Mouse (Mus musculus): ENCODE results near the gene Map7d3. TPM values are rescaled to one million over a fixed set of nuclear protein-coding genes. Genes with fewer than 3 reads are reported as not detected.

The Map7d3 gene
- polyA plus RNA-seq (2012; rRNA removed): 0.02 and 0.10 TPM in 2 replicates

DNA sequence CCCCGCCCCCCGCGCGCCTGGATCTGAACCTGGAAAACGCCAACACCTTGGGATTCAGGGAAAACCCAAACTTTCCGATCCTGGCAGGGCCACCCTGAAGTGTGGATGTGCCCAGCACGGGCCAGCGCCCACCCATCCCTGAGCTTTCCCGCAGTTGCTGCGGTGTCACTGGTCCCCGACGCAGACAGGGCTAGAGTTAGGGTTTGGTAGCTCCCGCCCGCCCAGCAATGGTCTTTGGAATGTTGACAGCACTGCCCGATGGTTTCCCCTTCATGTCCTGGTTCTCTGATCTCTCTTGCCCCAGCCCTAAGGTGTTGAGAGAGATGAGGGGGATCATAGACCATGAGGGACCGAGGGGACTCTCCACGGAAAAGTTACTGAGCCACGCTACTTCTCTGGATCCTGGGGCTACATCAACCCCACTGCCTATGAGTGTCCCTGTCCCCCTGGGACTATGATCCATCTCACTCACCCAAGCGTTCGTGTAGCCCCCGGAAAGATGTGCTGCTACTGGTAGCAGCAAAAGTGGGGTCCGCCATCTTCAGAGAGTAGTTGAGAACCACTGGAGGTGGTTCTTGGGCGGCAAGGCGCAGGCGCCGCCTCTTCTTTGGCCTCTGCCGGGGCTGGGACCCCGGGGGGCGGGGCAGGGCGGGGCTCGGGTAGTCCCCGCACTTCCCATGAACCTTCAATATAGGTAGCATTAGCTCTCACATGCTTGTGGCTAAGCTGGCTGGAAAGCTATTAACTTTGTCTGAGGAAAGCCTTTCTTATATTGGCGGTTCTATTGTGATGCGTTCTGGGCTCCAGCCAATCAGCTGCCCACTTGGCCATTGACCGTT lies at the start of gene Map7d3:
Map7d3 (minus strand) TSS at position 562 of the 839 bp plus-strand sequence.
- TF ChIP-seq POLR2A (IDR thresholded peaks at IDR 0.05; ENCODE audit: low read depth, low read length) (no peak), CTCF (conservative IDR thresholded peaks at IDR 0.05; ENCODE audit: insufficient read depth, insufficient read length, low read depth, low read length) (no peak)

DNA sequence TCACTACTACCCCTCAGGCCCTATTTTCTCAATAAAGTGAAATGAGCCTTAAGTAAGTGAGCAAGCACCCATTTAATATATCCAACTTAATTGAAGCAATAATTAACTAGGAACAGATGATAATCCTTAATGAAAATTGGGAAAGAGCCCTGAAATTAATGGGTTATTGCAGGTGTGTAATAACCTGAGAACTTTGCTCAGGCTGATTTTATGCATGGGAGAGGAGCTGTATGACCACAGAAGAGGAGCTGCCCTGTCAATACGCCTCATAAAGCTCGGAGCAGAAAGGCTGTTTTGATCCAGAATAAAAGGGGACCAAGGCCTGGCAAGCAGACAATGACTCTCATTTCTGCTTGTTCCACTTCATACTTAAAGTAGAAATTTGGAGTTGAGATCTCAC lies 47.7 kb upstream of the Map7d3 start, which contains the start of gene Adgrg4:
Adgrg4 (plus strand) TSS at position 301 of the 400 bp plus-strand sequence.
- Histone ChIP-seq H3K27me3 (replicated peaks; ENCODE audit: control insufficient read depth, insufficient read depth, low read length) (no peaks in the 10 kb centered on the region), H3K36me3 (ENCODE audit: control insufficient read depth, insufficient read depth, low read length) (no peaks in the 10 kb centered on the region), H3K4me3 (ENCODE audit: insufficient read depth, low read depth, low read length) (no peak within 1 kb of the TSS), H3K27ac (ENCODE audit: insufficient read depth, low read depth, low read length) (no peak within 1 kb of the TSS), H3K4me1 (ENCODE audit: control insufficient read depth, insufficient read depth, low read length) (no peaks in the 10 kb centered on the region)
- TF ChIP-seq POLR2A (IDR thresholded peaks at IDR 0.05; ENCODE audit: low read depth, low read length) (no peak), CTCF (conservative IDR thresholded peaks at IDR 0.05; ENCODE audit: insufficient read depth, insufficient read length, low read depth, low read length) (no peak)
- DNase-seq: no peak
- WGBS: 61% methylated on average over 2 of the region's 2 CpGs

More for the DNA sequence above, at the start of gene Map7d3:
- DNase-seq: peak; percentile 2
- WGBS: 4% methylated on average over 35 of the region's 35 CpGs
- H3K4me3 ChIP-seq (ENCODE audit: insufficient read depth, low read depth, low read length): peak within 1 kb of the TSS; percentile 80
- H3K27me3 ChIP-seq (replicated peaks; ENCODE audit: control insufficient read depth, insufficient read depth, low read length): no peaks in the 10 kb centered on the region
- H3K27ac ChIP-seq (ENCODE audit: insufficient read depth, low read depth, low read length): no peak within 1 kb of the TSS
- no peaks in the 10 kb centered on the region for H3K36me3 ChIP-seq (ENCODE audit: control insufficient read depth, insufficient read depth, low read length)
- no peaks in the 10 kb centered on the region for H3K4me1 ChIP-seq (ENCODE audit: control insufficient read depth, insufficient read depth, low read length)

DNA sequence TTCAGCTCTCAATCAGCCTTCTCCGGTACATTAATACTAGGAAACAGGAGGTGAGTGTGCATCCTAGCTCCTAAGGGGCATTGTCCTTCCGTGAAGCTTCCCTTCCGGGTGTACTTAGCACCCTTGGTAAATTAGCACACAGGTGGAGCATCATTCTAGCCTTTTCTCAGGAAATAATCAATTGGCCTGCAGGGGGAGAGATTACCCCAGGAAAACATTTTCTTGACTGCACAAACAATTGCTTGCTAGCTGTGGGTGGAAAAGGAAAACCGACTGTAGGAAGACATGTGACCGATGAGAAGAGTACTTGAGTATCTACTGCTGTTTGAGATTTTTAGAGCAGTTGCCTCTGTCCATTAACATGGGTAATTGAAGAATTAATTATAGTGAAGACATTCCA lies 19.1 kb upstream of the Map7d3 start:
- WGBS: 35% methylated on average over 5 of the region's 5 CpGs
- Histone ChIP-seq H3K27me3 (replicated peaks; ENCODE audit: control insufficient read depth, insufficient read depth, low read length) (no peaks in the 10 kb centered on the region), H3K27ac (ENCODE audit: insufficient read depth, low read depth, low read length) (no peak overlapping the region), H3K36me3 (ENCODE audit: control insufficient read depth, insufficient read depth, low read length) (no peaks in the 10 kb centered on the region), H3K4me3 (ENCODE audit: insufficient read depth, low read depth, low read length) (no peak overlapping the region), H3K4me1 (ENCODE audit: control insufficient read depth, insufficient read depth, low read length) (no peaks in the 10 kb centered on the region)
- no peak for DNase-seq
- TF ChIP-seq POLR2A (IDR thresholded peaks at IDR 0.05; ENCODE audit: low read depth, low read length): no peak
- no peak for TF ChIP-seq CTCF (conservative IDR thresholded peaks at IDR 0.05; ENCODE audit: insufficient read depth, insufficient read length, low read depth, low read length)

DNA sequence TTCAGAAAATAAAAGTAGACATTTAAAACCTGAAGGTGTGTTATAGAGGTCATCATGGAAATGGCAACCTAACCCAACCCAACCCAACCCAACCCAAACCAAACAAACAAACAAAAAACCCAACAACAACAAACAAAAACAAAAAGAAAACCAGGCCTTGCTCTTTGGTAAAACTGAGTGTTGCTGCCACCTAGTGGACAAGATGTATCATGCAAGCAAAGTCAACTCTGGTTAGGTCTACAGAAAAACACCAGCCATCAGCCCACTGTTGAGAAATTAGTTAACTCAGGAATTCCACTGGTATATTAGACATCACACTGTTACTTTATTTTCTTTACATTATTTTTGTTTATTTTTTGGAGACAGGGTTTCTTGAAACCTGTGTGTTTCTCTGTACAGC lies 17.2 kb upstream of the Map7d3 start:
- no peak overlapping the region for H3K27ac ChIP-seq (ENCODE audit: insufficient read depth, low read depth, low read length)
- no peaks in the 10 kb centered on the region for H3K36me3 ChIP-seq (ENCODE audit: control insufficient read depth, insufficient read depth, low read length)
- H3K27me3 ChIP-seq (replicated peaks; ENCODE audit: control insufficient read depth, insufficient read depth, low read length): no peaks in the 10 kb centered on the region
- DNase-seq: peak; percentile 32
- no peaks in the 10 kb centered on the region for H3K4me1 ChIP-seq (ENCODE audit: control insufficient read depth, insufficient read depth, low read length)
- H3K4me3 ChIP-seq (ENCODE audit: insufficient read depth, low read depth, low read length): no peak overlapping the region
- TF ChIP-seq POLR2A (IDR thresholded peaks at IDR 0.05; ENCODE audit: low read depth, low read length) (no peak), CTCF (conservative IDR thresholded peaks at IDR 0.05; ENCODE audit: insufficient read depth, insufficient read length, low read depth, low read length) (peak; percentile 26; the same call in 1 of the 2 replicates)

DNA sequence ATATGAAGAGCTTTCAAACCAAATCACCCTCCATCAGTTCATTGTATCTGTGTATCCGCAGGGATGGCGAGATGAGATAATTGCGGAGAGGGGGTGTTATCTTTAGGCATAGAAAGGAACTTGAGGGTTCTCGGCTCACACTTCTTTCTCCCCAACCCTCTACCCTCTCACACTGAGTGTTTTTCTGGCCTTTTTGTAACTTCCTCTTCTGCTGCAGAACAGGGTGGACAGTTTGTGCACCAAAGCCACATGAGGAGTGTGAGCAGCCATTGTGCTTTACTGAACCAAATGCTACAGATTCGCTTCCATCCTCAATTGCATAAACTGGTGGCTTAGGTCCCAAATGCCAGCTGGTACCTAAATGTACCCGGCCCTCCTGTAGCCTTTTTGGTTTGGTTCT lies 13.7 kb upstream of the Map7d3 start:
- Histone ChIP-seq H3K27ac (ENCODE audit: insufficient read depth, low read depth, low read length) (no peak overlapping the region), H3K4me1 (ENCODE audit: control insufficient read depth, insufficient read depth, low read length) (no peaks in the 10 kb centered on the region), H3K4me3 (ENCODE audit: insufficient read depth, low read depth, low read length) (no peak overlapping the region), H3K27me3 (replicated peaks; ENCODE audit: control insufficient read depth, insufficient read depth, low read length) (no peaks in the 10 kb centered on the region), H3K36me3 (ENCODE audit: control insufficient read depth, insufficient read depth, low read length) (no peaks in the 10 kb centered on the region)
- TF ChIP-seq CTCF (conservative IDR thresholded peaks at IDR 0.05; ENCODE audit: insufficient read depth, insufficient read length, low read depth, low read length): no peak
- 80% methylated on average over 6 of the region's 6 CpGs for WGBS
- no peak for DNase-seq

DNA sequence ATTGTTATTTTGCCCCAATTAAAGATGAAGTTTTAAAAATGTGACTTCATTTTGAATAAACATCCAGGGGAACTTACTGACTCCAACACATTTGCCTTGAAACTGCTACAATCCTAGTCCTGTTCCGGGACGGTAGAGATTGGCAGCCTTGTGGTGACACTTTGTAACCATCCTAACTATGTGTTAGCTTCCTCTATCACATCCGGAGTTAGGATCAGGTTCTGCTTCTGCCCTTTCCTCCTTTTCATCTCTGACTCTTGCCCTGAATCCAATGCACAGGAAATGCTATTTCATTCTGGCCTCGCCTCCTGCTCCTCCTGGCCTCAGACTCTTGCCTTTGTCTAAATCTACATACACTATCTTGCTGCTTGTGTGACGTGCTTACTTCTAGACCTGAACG lies 5.4 kb upstream of the Map7d3 start:
- Histone ChIP-seq H3K27ac (ENCODE audit: insufficient read depth, low read depth, low read length) (no peak overlapping the region), H3K27me3 (replicated peaks; ENCODE audit: control insufficient read depth, insufficient read depth, low read length) (no peaks in the 10 kb centered on the region), H3K36me3 (ENCODE audit: control insufficient read depth, insufficient read depth, low read length) (no peaks in the 10 kb centered on the region), H3K4me3 (ENCODE audit: insufficient read depth, low read depth, low read length) (no peak overlapping the region), H3K4me1 (ENCODE audit: control insufficient read depth, insufficient read depth, low read length) (no peaks in the 10 kb centered on the region)
- TF ChIP-seq CTCF (conservative IDR thresholded peaks at IDR 0.05; ENCODE audit: insufficient read depth, insufficient read length, low read depth, low read length) (no peak), POLR2A (IDR thresholded peaks at IDR 0.05; ENCODE audit: low read depth, low read length) (no peak)
- DNase-seq: no peak
- 67% methylated on average over 6 of the region's 6 CpGs for WGBS

DNA sequence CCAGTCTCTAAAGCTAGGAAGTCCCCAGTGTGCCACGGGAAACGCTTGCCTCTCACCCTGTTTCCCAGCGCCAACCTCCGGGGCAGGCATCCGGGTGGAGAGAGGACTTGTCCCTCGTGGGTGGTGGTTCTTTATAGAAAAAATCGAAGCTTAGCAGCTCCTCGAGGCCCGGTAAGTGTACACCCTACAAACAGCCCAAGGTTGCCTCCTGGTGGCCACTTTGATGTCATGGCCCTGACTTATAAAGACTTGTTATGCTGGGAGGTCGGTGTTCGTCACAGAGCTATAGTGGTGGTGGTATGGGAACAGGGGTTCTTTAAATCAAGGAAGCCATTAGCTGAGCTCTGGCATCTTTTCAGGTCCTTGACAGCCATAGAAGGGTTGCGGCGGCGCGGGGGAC lies 30.9 kb downstream of the Map7d3 start:
- Histone ChIP-seq H3K4me1 (ENCODE audit: control insufficient read depth, insufficient read depth, low read length) (no peaks in the 10 kb centered on the region; the same call in 1 of the 2 replicates), H3K36me3 (ENCODE audit: control insufficient read depth, insufficient read depth, low read length) (no peaks in the 10 kb centered on the region; the same call in 1 of the 2 replicates), H3K4me3 (ENCODE audit: insufficient read depth, low read depth, low read length) (no peak overlapping the region), H3K27me3 (replicated peaks; ENCODE audit: control insufficient read depth, insufficient read depth, low read length) (no peaks in the 10 kb centered on the region), H3K27ac (ENCODE audit: insufficient read depth, low read depth, low read length) (no peak overlapping the region)
- WGBS: 34% methylated on average over 15 of the region's 15 CpGs
- TF ChIP-seq POLR2A (IDR thresholded peaks at IDR 0.05; ENCODE audit: low read depth, low read length): no peak
- TF ChIP-seq CTCF (conservative IDR thresholded peaks at IDR 0.05; ENCODE audit: insufficient read depth, insufficient read length, low read depth, low read length): peak; percentile 61
- DNase-seq: peak; percentile 50

Measured in kidney, adult 2 months (tissue).